Mouse (Mus musculus): Measurements from ENCODE around the gene Vmn1r125. TPM values are rescaled to one million over a fixed set of nuclear protein-coding genes. Genes with fewer than 3 reads are reported as not detected.
"Not testable (repeated sequence)": the region's sequence is repeated elsewhere in the genome, so short reads cannot be mapped to it uniquely, and the experiment has no call there.

Gene Vmn1r125
- polyA plus RNA-seq (2015; fragmentation: Nextera tagmentation; extraction: Ambion mirVana), result not detected in 2 replicates

DNA sequence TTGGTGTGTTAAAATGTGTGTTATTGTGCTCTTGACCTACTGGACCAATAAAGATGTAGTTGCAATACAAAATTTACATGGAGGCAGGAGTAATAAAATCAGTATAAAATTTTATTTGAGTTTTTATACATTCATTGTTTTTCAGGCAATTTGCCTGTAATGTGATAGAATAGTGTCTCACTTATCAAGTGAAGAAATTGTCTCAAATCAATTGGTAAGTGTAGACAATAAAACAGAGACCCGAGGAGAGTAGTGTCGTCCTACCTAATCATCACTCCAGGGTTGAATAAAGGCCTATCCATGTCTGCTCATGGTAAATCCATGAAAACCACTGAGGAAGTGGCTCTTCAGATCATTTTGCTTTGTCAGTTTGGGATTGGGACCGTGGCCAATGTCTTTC lies at the start of gene Vmn1r125:
Vmn1r125 (plus strand) TSS at position 301 of the 400 bp plus-strand sequence.
- H3K4me1 ChIP-seq; H3K4me3 ChIP-seq (replicated peaks); H3K27ac ChIP-seq (replicated peaks); ATAC-seq (ENCODE audit: insufficient number of reproducible peaks, low FRiP score, low TSS enrichment, low read depth); H3K9ac ChIP-seq; H3K9me3 ChIP-seq (replicated peaks); H3K4me2 ChIP-seq (replicated peaks); H3K27me3 ChIP-seq; H3K36me3 ChIP-seq: not testable (repeated sequence)
- 60% methylated on average over 3 of the region's 3 CpGs for WGBS

DNA sequence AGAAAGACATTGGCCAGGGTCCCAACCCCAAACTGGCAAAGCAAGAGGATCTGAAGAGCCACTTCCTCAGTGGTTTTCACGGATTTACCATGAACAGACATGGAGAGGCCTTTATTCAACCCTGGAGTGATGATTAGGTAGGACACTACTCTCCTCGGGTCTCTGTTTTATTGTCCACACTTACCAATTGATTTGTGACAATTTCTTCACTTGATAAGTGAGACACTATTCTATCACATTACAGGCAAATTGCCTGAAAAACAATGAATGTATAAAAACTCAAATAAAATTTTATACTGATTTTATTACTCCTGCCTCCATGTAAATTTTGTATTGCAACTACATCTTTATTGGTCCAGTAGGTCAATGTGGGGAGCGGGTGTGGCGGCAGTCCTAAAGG lies 11.5 kb upstream of the Vmn1r125 start, which contains the start of gene Vmn1r124:
Vmn1r124 (minus strand) TSS at position 101 of the 400 bp plus-strand sequence.
- not testable (repeated sequence) for ATAC-seq (ENCODE audit: insufficient number of reproducible peaks, low FRiP score, low TSS enrichment, low read depth); H3K9me3 ChIP-seq (replicated peaks)
- WGBS, result 74% methylated on average over 4 of the region's 4 CpGs

DNA sequence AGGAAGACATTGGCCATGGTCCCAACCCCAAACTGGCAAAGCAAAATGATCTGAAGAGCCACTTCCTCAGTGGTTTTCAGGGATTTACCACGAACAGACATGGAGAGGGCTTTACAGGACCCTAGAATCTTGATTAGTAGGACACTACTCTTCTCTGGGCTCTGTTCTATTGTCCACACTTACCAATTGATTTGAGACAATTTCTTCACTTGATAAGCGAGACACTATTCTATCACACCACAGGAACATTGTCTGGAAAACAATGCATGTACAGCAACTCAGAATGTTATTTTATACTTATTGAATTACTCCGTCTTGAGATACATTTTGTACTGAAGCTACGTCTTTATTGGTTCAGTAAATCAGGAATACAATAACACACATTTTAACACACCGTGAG lies 29.4 kb downstream of the Vmn1r125 start, which contains the start of gene Vmn1r126:
Vmn1r126 (minus strand) TSS at position 101 of the 400 bp plus-strand sequence.
- H3K9ac ChIP-seq; H3K4me2 ChIP-seq (replicated peaks); H3K27ac ChIP-seq (replicated peaks); H3K4me1 ChIP-seq; ATAC-seq (ENCODE audit: insufficient number of reproducible peaks, low FRiP score, low TSS enrichment, low read depth); H3K27me3 ChIP-seq; H3K9me3 ChIP-seq (replicated peaks); H3K36me3 ChIP-seq; H3K4me3 ChIP-seq (replicated peaks): not testable (repeated sequence)
- WGBS, result no CpG with 5 or more reads among the region's 5 CpGs

More for the DNA sequence above, 11.5 kb upstream of the Vmn1r125 start, which contains the start of gene Vmn1r124:
- not testable (repeated sequence) for H3K4me1 ChIP-seq; H3K9ac ChIP-seq; H3K27me3 ChIP-seq; H3K4me3 ChIP-seq (replicated peaks); H3K27ac ChIP-seq (replicated peaks); H3K4me2 ChIP-seq (replicated peaks); H3K36me3 ChIP-seq

DNA sequence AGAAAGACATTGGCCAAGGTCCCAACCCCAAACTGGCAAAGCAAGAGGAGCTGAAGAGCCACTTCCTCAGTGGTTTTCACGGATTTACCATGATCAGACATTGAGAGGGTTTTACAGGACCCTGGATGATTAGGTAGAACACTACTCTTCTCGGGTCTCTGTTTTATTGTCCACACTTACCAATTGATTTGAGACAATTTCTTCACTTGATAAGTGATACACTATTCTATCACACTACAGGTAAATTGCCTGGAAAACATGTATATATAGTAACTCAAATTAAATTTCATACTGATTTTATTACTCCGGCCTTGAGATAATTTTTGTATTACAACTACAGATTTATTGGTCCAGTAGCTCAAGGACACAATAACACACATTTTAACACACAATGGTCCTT lies 47.8 kb downstream of the Vmn1r125 start, which contains the start of gene Vmn1r127:
Vmn1r127 (minus strand) TSS at position 101 of the 400 bp plus-strand sequence.
- H3K4me2 ChIP-seq (replicated peaks); H3K36me3 ChIP-seq; ATAC-seq (ENCODE audit: insufficient number of reproducible peaks, low FRiP score, low TSS enrichment, low read depth); H3K27me3 ChIP-seq; H3K4me3 ChIP-seq (replicated peaks); H3K9me3 ChIP-seq (replicated peaks); H3K4me1 ChIP-seq; H3K9ac ChIP-seq; H3K27ac ChIP-seq (replicated peaks): not testable (repeated sequence)
- no CpG with 5 or more reads among the region's 3 CpGs for WGBS

Other genes starting within 250 kb of the Vmn1r125 start
- gene Vmn1r120, start 218.4 kb upstream of the Vmn1r125 start, polyA plus RNA-seq (2015; fragmentation: Nextera tagmentation; extraction: Ambion mirVana), result not detected in 2 replicates
- not detected in 2 replicates for gene Vmn1r121, start 173.7 kb upstream of the Vmn1r125 start, polyA plus RNA-seq (2015; fragmentation: Nextera tagmentation; extraction: Ambion mirVana)
- gene Vmn1r122, start 138.1 kb upstream of the Vmn1r125 start, polyA plus RNA-seq (2015; fragmentation: Nextera tagmentation; extraction: Ambion mirVana), result not detected in 2 replicates
- not detected in 2 replicates for gene Vmn1r123, start 110.0 kb upstream of the Vmn1r125 start, polyA plus RNA-seq (2015; fragmentation: Nextera tagmentation; extraction: Ambion mirVana)
- gene Gm5157, start 81.8 kb upstream of the Vmn1r125 start, polyA plus RNA-seq (2015; fragmentation: Nextera tagmentation; extraction: Ambion mirVana), result not detected in 2 replicates
- gene Vmn1r124, start 11.6 kb upstream of the Vmn1r125 start, polyA plus RNA-seq (2015; fragmentation: Nextera tagmentation; extraction: Ambion mirVana), result not detected in 2 replicates
- gene Vmn1r126, start 29.3 kb downstream of the Vmn1r125 start, polyA plus RNA-seq (2015; fragmentation: Nextera tagmentation; extraction: Ambion mirVana), result not detected in 2 replicates
- not detected in 2 replicates for gene Vmn1r127, start 47.7 kb downstream of the Vmn1r125 start, polyA plus RNA-seq (2015; fragmentation: Nextera tagmentation; extraction: Ambion mirVana)
- gene Vmn1r128, start 77.2 kb downstream of the Vmn1r125 start, polyA plus RNA-seq (2015; fragmentation: Nextera tagmentation; extraction: Ambion mirVana), result not detected in 2 replicates
- gene Vmn1r129, start 89.1 kb downstream of the Vmn1r125 start, polyA plus RNA-seq (2015; fragmentation: Nextera tagmentation; extraction: Ambion mirVana), result not detected in 2 replicates
- not detected in 2 replicates for gene Gm6882, start 160.6 kb downstream of the Vmn1r125 start, polyA plus RNA-seq (2015; fragmentation: Nextera tagmentation; extraction: Ambion mirVana)
- gene Vmn1r130, start 239.6 kb downstream of the Vmn1r125 start, polyA plus RNA-seq (2015; fragmentation: Nextera tagmentation; extraction: Ambion mirVana), result not detected in 2 replicates